Mouse (Mus musculus) heart, postnatal 25 days (tissue): ENCODE data around the gene Fuca1. TPM values are rescaled to one million over a fixed set of nuclear protein-coding genes. Genes with fewer than 3 reads are reported as not detected.
"Not testable (repeated sequence)": the region's sequence is repeated elsewhere in the genome, so short reads cannot be mapped to it uniquely, and the experiment has no call there.

ENCODE experiments used
- DNase-seq: peaks from one replicate; pipeline ENCODE4 v3.0.0; 2022; ENCODE audit warnings: low spot score
- intact Hi-C: fragments of 180-260 bp; cut with DNase I; formaldehyde crosslinking; loops from one replicate; pipeline ENCODE4 v1.15.1; 2025
- total RNA-seq, 2 experiments: library from RNA; stranded (reverse); gene quantifications; 2 replicates each; pipeline ENCODE4 v1.2.3; 2021

Gene Fuca1
- total RNA-seq, 2 experiments from 2014 or later = 27.4 to 29.0 TPM

- intact Hi-C loops = no loop called here
- DNase-seq = no peak
Observed at GRCm38 (mm10) chr4:135918635-135919279, 1.8 kb upstream of the Fuca1 start.

- DNase-seq = no peak
- intact Hi-C loops = no loop called here
Observed at GRCm38 (mm10) chr4:135919280-135919639, 1.3 kb upstream of the Fuca1 start.

- intact Hi-C loops = loop anchor here (2.0 to 10.0 kb wide), 2 partner anchors 21 to 217 kb away; no protein-coding TSS in a partner anchor
- no peak for DNase-seq
Observed at GRCm38 (mm10) chr4:135921257-135922120, 954 bp downstream of the Fuca1 start.

- intact Hi-C loops = loop anchor here (10.0 kb wide), 1 partner anchor 217 kb away; no protein-coding TSS in a partner anchor
- no peak for DNase-seq
Observed at GRCm38 (mm10) chr4:135922190-135922589, 1.7 kb downstream of the Fuca1 start.

GRCm38 (mm10) chr4:135924418-135924817, 3.9 kb downstream of the Fuca1 start:
- DNase-seq = no peak
- intact Hi-C loops = loop anchor here (10.0 kb wide), 1 partner anchor 220 kb away; no protein-coding TSS in a partner anchor

- intact Hi-C loops = loop anchor here (10.0 kb wide), 1 partner anchor 221 kb away; no protein-coding TSS in a partner anchor
- no peak for DNase-seq
Observed at GRCm38 (mm10) chr4:135925341-135925740, 4.8 kb downstream of the Fuca1 start.

GRCm38 (mm10) chr4:135926195-135926808, 5.8 kb downstream of the Fuca1 start:
- DNase-seq = no peak
- intact Hi-C loops = loop anchor here (10.0 kb wide), 1 partner anchor 222 kb away; no protein-coding TSS in a partner anchor

GRCm38 (mm10) chr4:135926861-135927260, 6.3 kb downstream of the Fuca1 start:
- no peak for DNase-seq
- intact Hi-C loops = loop anchor here (10.0 kb wide), 1 partner anchor 222 kb away; no protein-coding TSS in a partner anchor

GRCm38 (mm10) chr4:135928376-135928775, 7.8 kb downstream of the Fuca1 start:
- intact Hi-C loops = loop anchor here (10.0 kb wide), 1 partner anchor 224 kb away; no protein-coding TSS in a partner anchor

GRCm38 (mm10) chr4:135929405-135929804, 8.9 kb downstream of the Fuca1 start:
- intact Hi-C loops = loop anchor here (10.0 kb wide), 1 partner anchor 225 kb away; no protein-coding TSS in a partner anchor
- DNase-seq = no peak

More at GRCm38 (mm10) chr4:135928376-135928775, 7.8 kb downstream of the Fuca1 start:
- no peak for DNase-seq

- intact Hi-C loops = loop anchor here (5.0 to 10.0 kb wide), 2 partner anchors 128 to 225 kb away; no protein-coding TSS in a partner anchor
- no peak for DNase-seq
Observed at GRCm38 (mm10) chr4:135929828-135930227, 9.3 kb downstream of the Fuca1 start.

- DNase-seq = no peak
- intact Hi-C loops = loop anchor here (5.0 kb wide), 1 partner anchor 128 kb away; no protein-coding TSS in a partner anchor
Observed at GRCm38 (mm10) chr4:135930239-135930638, 9.7 kb downstream of the Fuca1 start.

GRCm38 (mm10) chr4:135931832-135932231, 11.3 kb downstream of the Fuca1 start:
- no peak for DNase-seq
- intact Hi-C loops = loop anchor here (2.0 to 5.0 kb wide), 2 partner anchors 41 to 130 kb away; no protein-coding TSS in a partner anchor

GRCm38 (mm10) chr4:135934708-135935500, 14.4 kb downstream of the Fuca1 start:
- DNase-seq = no peak
- intact Hi-C loops = loop anchor here (5.0 kb wide), 1 partner anchor 133 kb away; no protein-coding TSS in a partner anchor

- intact Hi-C loops = no loop called here
- peak; percentile 44 for DNase-seq
Observed at GRCm38 (mm10) chr4:135935502-135935901, 15.0 kb downstream of the Fuca1 start.

- intact Hi-C loops = no loop called here
- no peak for DNase-seq
Observed at GRCm38 (mm10) chr4:135938858-135939257, 18.3 kb downstream of the Fuca1 start.

- intact Hi-C loops, DNase-seq: not testable (repeated sequence)
Observed at GRCm38 (mm10) chr4:135941026-135941425, 20.5 kb downstream of the Fuca1 start.

GRCm38 (mm10) chr4:135942193-135942592, 21.7 kb downstream of the Fuca1 start:
- no peak for DNase-seq
- intact Hi-C loops = loop anchor here (2.0 kb wide), 1 partner anchor 21 kb away; the partner anchor contains the start of gene Fuca1

GRCm38 (mm10) chr4:135943389-135943788, 22.9 kb downstream of the Fuca1 start:
- intact Hi-C loops = loop anchor here (2.0 kb wide), 1 partner anchor 23 kb away; the partner anchor contains the start of gene Fuca1
- no peak for DNase-seq
